Mouse (Mus musculus) myocyte (in vitro differentiated cells): ENCODE data around the gene Lrp2bp.

ENCODE experiments used
- CEBPB ChIP-seq: IDR thresholded peaks from 2 replicates; pipeline ENCODE4 v1.6.1; 2011; ENCODE audit warnings: mild to moderate bottlenecking, moderate library complexity; ENCODE audit not compliant: poor library complexity, insufficient read depth, severe bottlenecking
- E2F4 ChIP-seq: IDR thresholded peaks from one replicate; pipeline ENCODE4 v1.6.1; 2011; ENCODE audit warnings: mild to moderate bottlenecking, control low read depth, moderate library complexity; ENCODE audit not compliant: insufficient read depth
- MAX ChIP-seq: IDR thresholded peaks from one replicate; pipeline ENCODE4 v1.6.1; 2011; ENCODE audit warnings: low read depth, mild to moderate bottlenecking, control low read depth
- MYOD1 ChIP-seq, 3 experiments: IDR thresholded peaks; one replicate each; pipeline ENCODE4 v1.6.1; 2011; ENCODE audit warnings: control low read depth in 2 of 3, low read depth in 2 of 3, mild to moderate bottlenecking in 2 of 3, moderate library complexity in 1 of 3; ENCODE audit not compliant: insufficient read length in 2 of 3, control insufficient read depth in 1 of 3
- MYOG ChIP-seq, 3 experiments: IDR thresholded peaks; one replicate each; pipeline ENCODE4 v1.6.1; 2011; ENCODE audit warnings: control low read depth in 2 of 3, low read depth in 2 of 3, mild to moderate bottlenecking in 2 of 3; ENCODE audit not compliant: insufficient read length in 2 of 3, control insufficient read depth in 1 of 3, insufficient read depth in 1 of 3
- POLR2A ChIP-seq: IDR thresholded peaks from one replicate; pipeline ENCODE4 v1.6.1; 2011; ENCODE audit warnings: low read depth, mild to moderate bottlenecking, control low read depth, moderate library complexity; ENCODE audit not compliant: insufficient read length
- POLR2AphosphoS2 ChIP-seq: IDR thresholded peaks from one replicate; pipeline ENCODE4 v1.6.1; 2011; ENCODE audit warnings: low read depth, control low read depth; ENCODE audit not compliant: insufficient read length
- REST ChIP-seq: IDR thresholded peaks from one replicate; pipeline ENCODE4 v1.6.1; 2011; ENCODE audit warnings: mild to moderate bottlenecking, control low read depth, moderate library complexity; ENCODE audit not compliant: insufficient read depth, insufficient read length
- SRF ChIP-seq: IDR thresholded peaks from one replicate; pipeline ENCODE4 v1.6.1; 2011; ENCODE audit warnings: low read depth; ENCODE audit not compliant: control insufficient read depth, insufficient read length
- TCF12 ChIP-seq: IDR thresholded peaks from one replicate; pipeline ENCODE4 v1.6.1; 2011; ENCODE audit warnings: mild to moderate bottlenecking, control low read depth; ENCODE audit not compliant: poor library complexity, insufficient read depth, severe bottlenecking
- TCF3 ChIP-seq: IDR thresholded peaks from one replicate; pipeline ENCODE4 v1.6.1; 2011; ENCODE audit warnings: low read depth, control low read depth; ENCODE audit not compliant: insufficient read length
- USF1 ChIP-seq: IDR thresholded peaks from one replicate; pipeline ENCODE4 v1.6.1; 2011; ENCODE audit warnings: low read depth, mild to moderate bottlenecking, control low read depth, moderate library complexity

DNA sequence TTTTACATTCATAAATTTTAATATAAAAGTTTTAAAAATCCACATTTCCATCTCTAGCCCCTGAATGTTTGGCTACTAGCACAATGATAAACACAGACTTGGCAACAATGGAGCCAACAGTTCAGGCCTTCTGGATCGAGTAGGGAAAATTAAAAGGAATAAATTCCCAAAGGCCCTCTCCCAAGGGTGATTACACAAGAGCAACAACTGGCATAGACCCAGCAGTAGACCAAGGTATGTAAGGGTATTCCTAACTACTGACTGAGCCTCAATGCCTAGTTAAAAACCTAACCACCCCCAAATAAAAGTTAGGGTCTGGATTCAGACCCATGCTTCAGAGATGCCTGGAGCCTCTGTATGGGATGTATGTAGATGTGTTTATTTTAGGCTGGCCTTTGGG is 40.6 kb downstream of the Lrp2bp start:
- no peak for TF ChIP-seq POLR2A
- no peak for TF ChIP-seq E2F4
- no peak for TF ChIP-seq USF1
- TF ChIP-seq REST, result no peak
- TF ChIP-seq CEBPB, result no peak
- TF ChIP-seq MYOG (IDR thresholded peaks at IDR 0.05; ENCODE audit: control insufficient read depth in 1 of 3, insufficient read depth in 1 of 3, insufficient read length in 2 of 3, low read depth in 2 of 3), result no peak
- TF ChIP-seq MAX, result no peak
- no peak for TF ChIP-seq POLR2AphosphoS2
- no peak for TF ChIP-seq MYOD1 (IDR thresholded peaks at IDR 0.05; ENCODE audit: control insufficient read depth in 1 of 3, insufficient read length in 2 of 3, low read depth in 2 of 3)
- TF ChIP-seq TCF3, result no peak
- TF ChIP-seq TCF12, result no peak
- TF ChIP-seq SRF, result no peak
